Mouse (Mus musculus): Measurements from ENCODE around the gene Uhrf1bp1.

The Uhrf1bp1 gene

GRCm38 (mm10) chr17:27909622-27910500, 53.6 kb downstream of the Uhrf1bp1 start, which contains the start of gene Taf11:
Gene Taf11, minus strand, starts transcription at chr17:27909844.
- no peak for DNase-seq (ENCODE audit: low spot score)

- DNase-seq (ENCODE audit: low spot score) = no peak
These were observed 55.1 kb downstream of the Uhrf1bp1 start for GRCm38 (mm10) chr17:27911371-27911770.

- DNase-seq (ENCODE audit: low spot score) = no peak
These were observed 58.5 kb downstream of the Uhrf1bp1 start for GRCm38 (mm10) chr17:27914742-27915141.

GRCm38 (mm10) chr17:27916366-27916765, 60.1 kb downstream of the Uhrf1bp1 start:
- no peak for DNase-seq (ENCODE audit: low spot score)

GRCm38 (mm10) chr17:27920676-27921075, 64.4 kb downstream of the Uhrf1bp1 start:
- DNase-seq (ENCODE audit: low spot score) = no peak

GRCm38 (mm10) chr17:27922174-27922712, 66.0 kb downstream of the Uhrf1bp1 start:
- no peak for DNase-seq (ENCODE audit: low spot score)

GRCm38 (mm10) chr17:27925054-27925453, 68.8 kb downstream of the Uhrf1bp1 start:
- DNase-seq (ENCODE audit: low spot score) = no peak

GRCm38 (mm10) chr17:27925504-27925903, 69.3 kb downstream of the Uhrf1bp1 start:
- DNase-seq (ENCODE audit: low spot score) = no peak

- no peak for DNase-seq (ENCODE audit: low spot score)
These were observed 74.0 kb downstream of the Uhrf1bp1 start for GRCm38 (mm10) chr17:27930291-27930690.

GRCm38 (mm10) chr17:27931826-27932225, 75.6 kb downstream of the Uhrf1bp1 start:
- DNase-seq (ENCODE audit: low spot score) = no peak

GRCm38 (mm10) chr17:27934136-27934910, 78.1 kb downstream of the Uhrf1bp1 start:
- no peak for DNase-seq (ENCODE audit: low spot score)

GRCm38 (mm10) chr17:27935091-27935490, 78.8 kb downstream of the Uhrf1bp1 start:
- DNase-seq (ENCODE audit: low spot score) = no peak

- no peak for DNase-seq (ENCODE audit: low spot score)
These were observed 80.9 kb downstream of the Uhrf1bp1 start for GRCm38 (mm10) chr17:27937054-27937615.

- DNase-seq (ENCODE audit: low spot score) = no peak
These were observed 82.0 kb downstream of the Uhrf1bp1 start for GRCm38 (mm10) chr17:27938121-27938754.

- no peak for DNase-seq (ENCODE audit: low spot score)
These were observed 82.8 kb downstream of the Uhrf1bp1 start for GRCm38 (mm10) chr17:27939028-27939427.

GRCm38 (mm10) chr17:27940352-27940751, 84.1 kb downstream of the Uhrf1bp1 start:
- DNase-seq (ENCODE audit: low spot score) = no peak

GRCm38 (mm10) chr17:27941178-27941577, 84.9 kb downstream of the Uhrf1bp1 start:
- no peak for DNase-seq (ENCODE audit: low spot score)

GRCm38 (mm10) chr17:27941698-27942097, 85.5 kb downstream of the Uhrf1bp1 start:
- DNase-seq (ENCODE audit: low spot score) = no peak

- DNase-seq (ENCODE audit: low spot score) = no peak
These were observed 85.9 kb downstream of the Uhrf1bp1 start for GRCm38 (mm10) chr17:27942131-27942530.

GRCm38 (mm10) chr17:27945546-27946216, 89.4 kb downstream of the Uhrf1bp1 start:
- no peak for DNase-seq (ENCODE audit: low spot score)

- no peak for DNase-seq (ENCODE audit: low spot score)
These were observed 90.1 kb downstream of the Uhrf1bp1 start for GRCm38 (mm10) chr17:27946371-27946770.

Measured in layer of hippocampus, adult 9-10 months (tissue).